Mouse (Mus musculus) liver, embryonic 14.5 days (tissue): ENCODE data around the gene Ubl7.

Source experiments
- CTCF ChIP-seq: IDR thresholded peaks from 2 replicates; pipeline ENCODE4 v1.5.1; 2016; ENCODE audit warnings: antibody characterized with exemption, low read depth, control low read depth
- EP300 ChIP-seq: IDR thresholded peaks from 2 replicates; pipeline ENCODE4 v1.6.1; 2016; ENCODE audit warnings: antibody characterized with exemption, low read depth

GRCm38 (mm10) chr9:57965281-57966185, 54.8 kb downstream of the Ubl7 start:
- TF ChIP-seq EP300: no peak
- TF ChIP-seq CTCF: no peak
